Mouse (Mus musculus): ENCODE measurements around the gene Dnajc21. TPM values are rescaled to one million over a fixed set of nuclear protein-coding genes. Genes with fewer than 3 reads are reported as not detected.

The Dnajc21 gene
- 107 TPM for polyA plus RNA-seq (2014; fragmentation: Illumina TruSeq; extraction: RNeasy Lipid Tissue Mini Kit (QIAGEN cat#74804); ENCODE audit: low read depth, low replicate concordance)

GRCm38 (mm10) chr15:10470151-10470831 lies at the start of gene Dnajc21:
Gene Dnajc21 (minus strand): TSS chr15:10470516.

GRCm38 (mm10) chr15:10485484-10486364 lies 15.4 kb upstream of the Dnajc21 start, which contains the start of the genes Brix1 and Rad1:
Gene Brix1 (minus strand): TSS chr15:10485947.
Gene Rad1 (plus strand): TSS chr15:10486018.

Other genes starting within 250 kb of the Dnajc21 start
- gene Gm21973, start 145.1 kb downstream of the Dnajc21 start, polyA plus RNA-seq (2014; fragmentation: Illumina TruSeq; extraction: RNeasy Lipid Tissue Mini Kit (QIAGEN cat#74804); ENCODE audit: low read depth, low replicate concordance), result not detected
- gene Agxt2, start 112.0 kb downstream of the Dnajc21 start, polyA plus RNA-seq (2014; fragmentation: Illumina TruSeq; extraction: RNeasy Lipid Tissue Mini Kit (QIAGEN cat#74804); ENCODE audit: low read depth, low replicate concordance), result 0.41 TPM
- 160 TPM for gene Brix1, start 15.4 kb upstream of the Dnajc21 start, polyA plus RNA-seq (2014; fragmentation: Illumina TruSeq; extraction: RNeasy Lipid Tissue Mini Kit (QIAGEN cat#74804); ENCODE audit: low read depth, low replicate concordance)
- gene Rad1, start 15.5 kb upstream of the Dnajc21 start, polyA plus RNA-seq (2014; fragmentation: Illumina TruSeq; extraction: RNeasy Lipid Tissue Mini Kit (QIAGEN cat#74804); ENCODE audit: low read depth, low replicate concordance), result 20.0 TPM
- gene Ttc23l, start 88.2 kb upstream of the Dnajc21 start, polyA plus RNA-seq (2014; fragmentation: Illumina TruSeq; extraction: RNeasy Lipid Tissue Mini Kit (QIAGEN cat#74804); ENCODE audit: low read depth, low replicate concordance), result not detected
- gene Rai14, start 244.1 kb upstream of the Dnajc21 start, polyA plus RNA-seq (2014; fragmentation: Illumina TruSeq; extraction: RNeasy Lipid Tissue Mini Kit (QIAGEN cat#74804); ENCODE audit: low read depth, low replicate concordance), result 25.2 TPM